18 mouse cellular contexts compared by ENCODE assay signal in the genomic region with DNA sequence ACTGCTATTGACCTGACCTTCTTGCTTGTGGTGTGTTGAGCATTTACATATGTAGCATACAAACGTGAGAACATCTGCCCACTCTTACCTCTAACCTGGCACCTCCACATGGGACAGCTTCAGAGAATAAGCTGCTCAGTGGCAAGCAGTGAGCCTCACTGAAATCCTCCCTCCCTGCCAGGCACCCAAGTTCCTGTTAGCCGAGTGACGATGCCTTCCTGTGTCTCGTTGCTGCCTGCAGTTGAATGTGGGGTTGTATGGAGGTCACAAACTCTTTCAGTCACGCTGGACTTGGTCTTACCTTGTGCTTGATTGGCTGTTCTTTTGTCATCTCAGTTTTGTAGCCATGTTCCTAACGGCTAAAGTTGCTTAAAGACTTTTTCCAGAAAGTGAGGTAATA.
DNase-seq lines count a peak whose midpoint lies in the region; ATAC-seq lines count a peak whose summit lies in the region.
"Had no signal": no experiment of that assay in that cellular context is flagged by ENCODE, and none has a peak within 500 bp of the region (broad histone marks: within the 10 kb centered on the region; RNA-seq: fewer than 3 reads in every experiment).

No protein-coding gene starts in this region.

- DNase-seq in CD4-positive, CD25-positive, alpha-beta regulatory T cell, adult 2 months (ENCODE audit: low read depth, low spot score): peak; percentile 22
- peak; percentile 32 for DNase-seq in thymus, postnatal 14 days
- no peak for DNase-seq in neural tube, embryonic 10.5 days (ENCODE audit: extremely low spot score, low spot score)
- no peak for DNase-seq in left cerebral cortex, adult 8-10 months (ENCODE audit: low spot score in 2 of 2)
- no peak for DNase-seq in adrenal gland, adult 2 months
- DNase-seq: adrenal gland, postnatal 14 days; B cell, adult 2 months; cerebellum, adult 2 months; cerebellum, postnatal 25 days; embryo, embryonic 11 days; gastrocnemius, adult 2 months; kidney, adult 18-20 months; liver, postnatal 0 days; retina, postnatal 1 day had no signal

- peak; percentile 81 for ATAC-seq in common myeloid progenitor, adult 5-6 weeks (replicated peaks; ENCODE audit: low read depth, poor library complexity, severe bottlenecking)
- peak; percentile 76 for ATAC-seq in megakaryocyte progenitor cell, adult 5-6 weeks (replicated peaks; ENCODE audit: poor library complexity)
- ATAC-seq: activated CD4-positive, CD25-positive, alpha-beta regulatory T cell, adult 4 months; forebrain, embryonic 13.5 days; liver, postnatal 0 days had no signal

Comparison
In these comparisons a context has a peak if more than half of its experiments do, and no peak if none do; other contexts are left out.
1. DNase-seq: peak in CD4-positive, CD25-positive, alpha-beta regulatory T cell, adult 2 months (single experiment) and thymus, postnatal 14 days (single experiment); none in neural tube, embryonic 10.5 days (single experiment), left cerebral cortex, adult 8-10 months (0 of 2) and adrenal gland, adult 2 months (single experiment).